In genomic region chr16:56028722-56029551, GRCm38 (mm10) we compare ENCODE assay signal across 8 mouse cellular contexts. TPM values are rescaled to one million over a fixed set of nuclear protein-coding genes. Genes with fewer than 3 reads are reported as not detected.
DNase-seq lines count a peak whose midpoint lies in the region; ATAC-seq and TF ChIP-seq lines count a peak whose summit lies in the region.

No protein-coding gene starts in this region.

- H3K9me3 ChIP-seq in limb, embryonic 14.5 days (ENCODE audit: control insufficient read depth, low read length) = no peaks in the 10 kb centered on the region

- ATAC-seq in limb, embryonic 14.5 days (ENCODE audit: low FRiP score, low read depth) = peak; percentile 73
- ATAC-seq in monocyte, adult 5-6 weeks (replicated peaks; ENCODE audit: insufficient number of reproducible peaks, low FRiP score, low TSS enrichment, poor library complexity, severe bottlenecking) = peak; percentile 27; the same call in 1 of the 2 replicates

- H3K36me3 ChIP-seq in limb, embryonic 14.5 days (ENCODE audit: control insufficient read depth, insufficient read depth, low read length) = peaks cover 36% of the 10 kb centered on the region

- peak; percentile 83 for DNase-seq in adrenal gland, postnatal 14 days
- DNase-seq in adrenal gland, adult 18-20 months (ENCODE audit: low spot score in 2 of 2) = no peak
- DNase-seq in thymus, postnatal 0 days (ENCODE audit: low spot score) = peak; percentile 53
- no peak for DNase-seq in thymus, postnatal 14 days
- DNase-seq in gastrocnemius, postnatal 4 days (ENCODE audit: low spot score in 2 of 2) = peak; percentile 53 to 70
- DNase-seq in limb, embryonic 14.5 days (ENCODE audit: low spot score) = no peak
- no peak for DNase-seq in cerebellum, adult 9-10 months

- peaks cover 15% of the 10 kb centered on the region for H3K4me1 ChIP-seq in limb, embryonic 14.5 days (ENCODE audit: control insufficient read depth, insufficient read depth, low read length)

- WGBS in limb, embryonic 14.5 days = under 1% methylated on average over 50 of the region's 62 CpGs

- H3K4me2 ChIP-seq in limb, embryonic 14.5 days (replicated peaks; ENCODE audit: low read depth, low read length, severe bottlenecking) = peak overlapping the region; percentile 75

- no peaks in the 10 kb centered on the region for H3K27me3 ChIP-seq in limb, embryonic 14.5 days (ENCODE audit: control insufficient read depth, insufficient read depth, low read length)

- TF ChIP-seq POLR2A in limb, embryonic 14.5 days (IDR thresholded peaks at IDR 0.05; ENCODE audit: borderline replicate concordance, extremely low read depth, insufficient read depth, insufficient read length) = no peak

- peak overlapping the region; percentile 95 for H3K9ac ChIP-seq in limb, embryonic 14.5 days (ENCODE audit: low read depth, low read length, severe bottlenecking)

- peak overlapping the region; percentile 93 for H3K4me3 ChIP-seq in limb, embryonic 14.5 days (replicated peaks; ENCODE audit: low read length)

- H3K27ac ChIP-seq in limb, embryonic 14.5 days (replicated peaks; ENCODE audit: low read depth, low read length) = peak overlapping the region; percentile 94

RNA-seq across cellular contexts. Expression of gene Pcnp, which starts 0.6 kb away (rescaled TPM):
- 89.7 and 90.7 TPM in 2 replicates for total RNA-seq in adrenal gland, postnatal 14 days (2021)
- total RNA-seq in adrenal gland, adult 18-20 months (2021) = 100 to 1,000 TPM; 110 to 123 TPM
- polyA plus RNA-seq in thymus, postnatal 0 days (2015; fragmentation: Nextera tagmentation; extraction: Ambion mirVana) = 159 and 168 TPM in 2 replicates
- total RNA-seq in gastrocnemius, postnatal 4 days (2021) = 10 to 100 TPM; 59.0 to 66.2 TPM
- 76.8 and 99.6 TPM in 2 replicates for polyA plus RNA-seq in limb, embryonic 14.5 days (2012; rRNA removed)
- polyA plus RNA-seq in limb, embryonic 14.5 days (2014; fragmentation: Nextera tagmentation; extraction: Ambion mirVana) = 230 and 242 TPM in 2 replicates
- total RNA-seq in monocyte, adult 5-6 weeks (2017) = 107 to 153 TPM (median 130 TPM) in 3 replicates

RNA-seq across cellular contexts. Expression of gene Trmt10c, which starts 8.7 kb away (rescaled TPM):
- 22.4 and 23.3 TPM in 2 replicates for total RNA-seq in adrenal gland, postnatal 14 days (2021)
- 10 to 100 TPM; 23.9 to 24.0 TPM for total RNA-seq in adrenal gland, adult 18-20 months (2021)
- polyA plus RNA-seq in thymus, postnatal 0 days (2015; fragmentation: Nextera tagmentation; extraction: Ambion mirVana) = 40.1 and 41.0 TPM in 2 replicates
- 10 to 100 TPM in 1 of 2 experiments, 1 to 10 TPM in 1; 8.7 to 10.4 TPM for total RNA-seq in gastrocnemius, postnatal 4 days (2021)
- 7.8 and 11.3 TPM in 2 replicates for polyA plus RNA-seq in limb, embryonic 14.5 days (2012; rRNA removed)
- 25.7 and 26.9 TPM in 2 replicates for polyA plus RNA-seq in limb, embryonic 14.5 days (2014; fragmentation: Nextera tagmentation; extraction: Ambion mirVana)
- total RNA-seq in monocyte, adult 5-6 weeks (2017) = 26.5 to 36.3 TPM (median 32.0 TPM) in 3 replicates

RNA-seq across cellular contexts. Expression of gene Senp7, which starts 19.2 kb away (rescaled TPM):
- 22.5 and 25.9 TPM in 2 replicates for total RNA-seq in adrenal gland, postnatal 14 days (2021)
- 10 to 100 TPM; 12.7 to 17.5 TPM for total RNA-seq in adrenal gland, adult 18-20 months (2021)
- 43.5 and 50.0 TPM in 2 replicates for polyA plus RNA-seq in thymus, postnatal 0 days (2015; fragmentation: Nextera tagmentation; extraction: Ambion mirVana)
- 10 to 100 TPM; 27.3 to 28.4 TPM for total RNA-seq in gastrocnemius, postnatal 4 days (2021)
- 25.3 and 27.6 TPM in 2 replicates for polyA plus RNA-seq in limb, embryonic 14.5 days (2012; rRNA removed)
- 34.5 and 37.3 TPM in 2 replicates for polyA plus RNA-seq in limb, embryonic 14.5 days (2014; fragmentation: Nextera tagmentation; extraction: Ambion mirVana)
- 26.3 to 54.9 TPM (median 30.8 TPM) in 3 replicates for total RNA-seq in monocyte, adult 5-6 weeks (2017)

RNA-seq across cellular contexts. Expression of gene Zbtb11, which starts 55.3 kb away (rescaled TPM):
- 19.4 and 19.9 TPM in 2 replicates for total RNA-seq in adrenal gland, postnatal 14 days (2021)
- total RNA-seq in adrenal gland, adult 18-20 months (2021) = 10 to 100 TPM; 20.9 to 25.2 TPM
- polyA plus RNA-seq in thymus, postnatal 0 days (2015; fragmentation: Nextera tagmentation; extraction: Ambion mirVana) = 15.6 and 20.2 TPM in 2 replicates
- 10 to 100 TPM in 1 of 2 experiments, 1 to 10 TPM in 1; 9.5 to 11.5 TPM for total RNA-seq in gastrocnemius, postnatal 4 days (2021)
- 10.2 and 12.3 TPM in 2 replicates for polyA plus RNA-seq in limb, embryonic 14.5 days (2012; rRNA removed)
- polyA plus RNA-seq in limb, embryonic 14.5 days (2014; fragmentation: Nextera tagmentation; extraction: Ambion mirVana) = 17.7 and 22.1 TPM in 2 replicates
- total RNA-seq in monocyte, adult 5-6 weeks (2017) = 40.7 to 58.5 TPM (median 42.8 TPM) in 3 replicates

Comparison
In these comparisons a context has a peak if more than half of its experiments do, and no peak if none do; other contexts are left out.
1. DNase-seq: peak in adrenal gland, postnatal 14 days (single experiment), thymus, postnatal 0 days (single experiment) and gastrocnemius, postnatal 4 days (2 of 2); none in adrenal gland, adult 18-20 months (0 of 2), thymus, postnatal 14 days (single experiment), limb, embryonic 14.5 days (single experiment) and cerebellum, adult 9-10 months (single experiment).